Mouse (Mus musculus) limb, embryonic 12.5 days (tissue): ENCODE measurements at regions not wholly inside any gene's neighbourhood (a gene's known extent, or its start where the extent isn't known, plus 50 kb on each side); places are given as distances from the start of the nearest gene placed in this dataset.
"Not testable (repeated sequence)": the region's sequence is repeated elsewhere in the genome, so short reads cannot be mapped to it uniquely, and the experiment has no call there.

ENCODE experiments used
- ATAC-seq: fragments of 200-750 bp; cut with Nextera tagmentation; 2 replicates; pipeline ENCODE4 v1.8.0; 2017; ENCODE audit warnings: low read depth, moderate TSS enrichment; ENCODE audit not compliant: insufficient number of reproducible peaks, insufficient read depth, low FRiP score, low TSS enrichment
- H3K27ac ChIP-seq: fragments of 300-500 bp; sonication (generic); 2 replicates; pipeline ENCODE4 v1.5.1; 2016; ENCODE audit warnings: mild to moderate bottlenecking, moderate library complexity
- H3K27me3 ChIP-seq: fragments of 300-500 bp; sonication (generic); 2 replicates; pipeline ENCODE4 v1.6.1; 2016; ENCODE audit warnings: mild to moderate bottlenecking, moderate library complexity
- H3K36me3 ChIP-seq: fragments of 300-500 bp; sonication (generic); 2 replicates; pipeline ENCODE4 v1.6.1; 2016; ENCODE audit warnings: mild to moderate bottlenecking, moderate library complexity
- H3K4me1 ChIP-seq: fragments of 300-500 bp; sonication (generic); replicated peaks from 2 replicates; pipeline ENCODE4 v1.6.1; 2016
- H3K4me2 ChIP-seq: fragments of 300-500 bp; sonication (generic); 2 replicates; pipeline ENCODE4 v1.6.1; 2016; ENCODE audit warnings: mild to moderate bottlenecking, moderate library complexity
- H3K4me3 ChIP-seq: fragments of 300-500 bp; sonication (generic); replicated peaks from 2 replicates; pipeline ENCODE4 v1.5.1; 2016; ENCODE audit warnings: mild to moderate bottlenecking
- H3K9ac ChIP-seq: fragments of 300-500 bp; sonication (generic); replicated peaks from 2 replicates; pipeline ENCODE4 v1.6.1; 2016; ENCODE audit warnings: mild to moderate bottlenecking, moderate library complexity
- H3K9me3 ChIP-seq: fragments of 300-500 bp; sonication (generic); 2 replicates; pipeline ENCODE4 v1.6.1; 2016; ENCODE audit warnings: mild to moderate bottlenecking, moderate library complexity
- WGBS: fragments of 180-500 bp; shearing (Covaris S2); methylation state at CpG from one replicate; pipeline ENCODE4 v1.1.7; 2016; 5-methylcytosine and 5-hydroxymethylcytosine counted together

DNA sequence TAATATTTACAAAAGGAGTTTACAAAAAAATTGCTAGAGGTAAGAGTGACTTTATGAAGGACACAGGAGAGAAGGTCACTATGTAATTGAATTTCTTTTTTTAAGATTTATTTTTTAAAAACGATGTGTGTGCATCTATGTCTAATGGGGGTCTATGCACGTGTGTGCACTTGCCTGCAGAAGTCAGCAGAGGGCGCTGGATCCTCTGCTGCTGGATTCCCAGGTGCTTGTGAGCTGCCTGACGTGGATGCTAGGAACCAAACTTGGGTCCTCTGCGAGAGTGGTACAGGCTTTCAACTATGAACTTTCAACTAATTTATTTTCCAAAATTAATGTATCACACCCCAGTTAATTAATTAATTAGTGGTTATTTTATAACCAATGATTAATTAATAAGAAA lies 85.0 kb downstream of the Glrx3 start:
- H3K9me3 ChIP-seq = no peaks in the 10 kb centered on the region
- peaks cover 31% of the 10 kb centered on the region for H3K4me1 ChIP-seq
- H3K4me2 ChIP-seq = no peak overlapping the region
- H3K9ac ChIP-seq = no peak overlapping the region
- 0 out of 2 replicates have a peak, but pooled peaks cover 7% of the 10 kb centered on the region for H3K27me3 ChIP-seq
- WGBS = 81% methylated on average over 5 of the region's 5 CpGs
- no peaks in the 10 kb centered on the region for H3K36me3 ChIP-seq
- ATAC-seq = no peak
- H3K27ac ChIP-seq = no peak overlapping the region
- no peak overlapping the region for H3K4me3 ChIP-seq

DNA sequence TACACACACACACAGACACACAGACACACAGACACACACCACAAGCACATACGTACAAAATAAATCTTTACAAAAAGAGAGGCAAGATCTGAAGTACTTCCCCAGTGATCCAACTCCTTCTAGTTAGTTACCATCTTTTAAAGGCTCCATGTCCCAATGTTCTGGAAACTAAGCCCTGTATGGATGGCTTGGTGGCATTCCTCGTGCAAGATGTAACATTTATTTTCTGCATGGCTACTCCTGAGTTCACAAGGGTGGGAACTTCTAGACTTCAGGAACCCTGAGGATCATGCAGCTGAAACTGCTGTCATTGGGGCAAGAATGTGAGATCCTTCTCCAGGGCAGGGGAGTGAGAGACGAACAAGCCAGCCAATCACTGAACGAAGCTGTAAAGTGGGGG lies 96.1 kb downstream of the Glrx3 start:
- WGBS = 84% methylated on average over 4 of the region's 4 CpGs
- H3K9ac ChIP-seq = no peak overlapping the region

DNA sequence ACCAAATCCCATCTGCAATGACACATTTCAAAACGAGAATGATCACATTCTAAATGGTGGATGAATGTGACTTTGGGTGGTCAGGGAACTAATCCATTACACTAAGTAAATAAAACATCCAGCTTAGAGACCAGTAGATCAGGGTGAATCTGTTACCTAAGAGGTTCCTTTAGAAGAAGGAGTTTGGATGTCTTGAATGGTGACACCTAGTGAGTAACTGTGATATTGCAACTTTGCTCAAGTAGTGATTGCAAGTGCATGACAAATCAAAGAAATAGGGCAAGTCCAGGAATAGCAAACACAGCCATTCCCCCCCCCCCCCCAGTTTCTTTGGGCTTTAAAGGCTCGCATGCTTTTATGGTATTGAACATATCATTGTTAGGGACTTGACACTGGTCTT lies 112.6 kb downstream of the Glrx3 start:
- ATAC-seq = no peak
- WGBS = 36% methylated on average over 2 of the region's 2 CpGs
- no peak overlapping the region for H3K9ac ChIP-seq

More for the DNA sequence above, 96.1 kb downstream of the Glrx3 start:
- Histone ChIP-seq H3K9me3 (no peaks in the 10 kb centered on the region), H3K4me2 (no peak overlapping the region), H3K4me1 (no peaks in the 10 kb centered on the region), H3K27ac (no peak overlapping the region), H3K27me3 (no peaks in the 10 kb centered on the region), H3K36me3 (no peaks in the 10 kb centered on the region), H3K4me3 (no peak overlapping the region)
- ATAC-seq = no peak

DNA sequence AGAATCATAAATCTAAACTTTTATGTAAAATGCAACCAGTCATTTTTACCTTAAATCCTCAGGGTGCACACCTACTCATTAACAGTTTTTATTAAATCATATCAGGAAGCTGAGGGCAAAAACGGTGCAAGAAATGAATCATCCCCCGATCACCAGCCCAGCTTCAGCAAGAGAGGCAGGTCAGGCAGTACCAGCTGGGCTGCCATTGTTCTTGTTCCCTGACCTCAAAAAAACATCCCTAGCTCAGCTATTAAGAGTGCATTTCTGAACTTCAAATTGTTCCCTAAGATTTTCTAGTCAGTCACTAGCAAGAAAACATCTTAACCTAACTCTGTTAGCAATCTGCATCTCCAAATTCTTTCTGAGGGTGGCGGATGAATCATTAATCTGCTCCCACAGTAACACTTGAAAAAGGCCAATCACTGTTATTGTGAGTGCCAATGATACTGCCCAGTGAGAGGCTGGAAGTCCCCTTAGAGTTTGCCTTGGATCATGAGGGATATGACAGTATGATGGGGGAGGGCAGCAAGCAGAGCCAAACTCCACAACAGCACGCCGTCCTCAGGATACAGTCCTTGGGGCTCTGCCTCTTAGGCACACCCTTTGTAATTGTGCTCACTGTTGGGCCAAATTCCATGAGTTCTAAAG lies 115.3 kb downstream of the Glrx3 start:
- no peak overlapping the region for H3K4me2 ChIP-seq
- ATAC-seq = no peak
- no peaks in the 10 kb centered on the region for H3K9me3 ChIP-seq
- H3K4me1 ChIP-seq = peaks cover 6% of the 10 kb centered on the region
- no peaks in the 10 kb centered on the region for H3K27me3 ChIP-seq
- no peak overlapping the region for H3K9ac ChIP-seq
- no peak overlapping the region for H3K27ac ChIP-seq
- H3K36me3 ChIP-seq = no peaks in the 10 kb centered on the region
- no peak overlapping the region for H3K4me3 ChIP-seq
- WGBS = 76% methylated on average over 5 of the region's 5 CpGs

More for the DNA sequence above, 112.6 kb downstream of the Glrx3 start:
- Histone ChIP-seq H3K4me1 (no peaks in the 10 kb centered on the region), H3K4me3 (no peak overlapping the region), H3K27me3 (no peaks in the 10 kb centered on the region), H3K36me3 (no peaks in the 10 kb centered on the region), H3K27ac (no peak overlapping the region), H3K4me2 (no peak overlapping the region), H3K9me3 (no peaks in the 10 kb centered on the region)

DNA sequence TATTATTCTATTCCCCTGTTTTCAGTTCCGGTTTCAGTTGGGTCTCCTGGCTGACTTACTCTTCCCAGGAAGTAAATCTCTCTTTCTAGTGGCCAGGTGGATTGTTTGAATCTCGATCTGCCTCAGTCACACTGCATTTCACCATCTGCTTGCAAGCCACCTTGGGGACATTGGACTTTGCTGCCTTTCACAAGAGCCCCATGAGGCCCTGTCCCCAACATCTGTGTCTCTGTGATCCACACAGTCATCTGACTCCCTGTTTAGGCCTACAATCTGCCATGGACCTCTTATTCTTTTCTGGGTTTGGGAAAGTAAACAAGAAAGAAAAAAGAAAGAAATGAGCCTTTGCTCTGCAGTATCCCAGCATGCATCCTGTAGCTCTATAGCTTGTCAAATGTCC lies 118.1 kb downstream of the Glrx3 start:
- H3K4me1 ChIP-seq = peaks cover 21% of the 10 kb centered on the region
- H3K27me3 ChIP-seq = no peaks in the 10 kb centered on the region
- H3K4me2 ChIP-seq = no peak overlapping the region
- no peak overlapping the region for H3K4me3 ChIP-seq
- H3K27ac ChIP-seq = no peak overlapping the region
- no peak overlapping the region for H3K9ac ChIP-seq
- no peaks in the 10 kb centered on the region for H3K36me3 ChIP-seq
- no peak for ATAC-seq
- H3K9me3 ChIP-seq = no peaks in the 10 kb centered on the region
- 74% methylated on average over 2 of the region's 2 CpGs for WGBS

DNA sequence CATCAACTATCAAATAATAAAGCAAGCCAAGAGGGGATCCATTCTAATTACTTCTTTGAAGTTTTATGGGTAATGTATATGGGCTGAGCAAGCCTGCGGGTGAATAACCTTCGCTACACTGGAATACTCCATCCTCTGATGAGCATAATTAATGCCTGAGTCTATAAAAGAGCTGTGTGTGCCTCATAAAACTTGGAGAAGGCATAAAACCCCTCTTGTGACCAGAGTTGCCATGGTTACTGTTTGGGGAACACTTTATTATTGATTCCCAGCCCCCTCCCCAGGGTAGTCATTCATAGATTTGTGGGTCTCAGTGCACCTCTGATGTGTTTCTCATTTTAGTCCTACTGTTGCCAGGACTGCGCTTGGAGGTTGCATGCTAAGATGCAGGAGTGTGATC lies 120.0 kb downstream of the Glrx3 start:
- no peak overlapping the region for H3K4me2 ChIP-seq
- no peaks in the 10 kb centered on the region for H3K27me3 ChIP-seq
- H3K9ac ChIP-seq = no peak overlapping the region
- no peaks in the 10 kb centered on the region for H3K36me3 ChIP-seq
- ATAC-seq = peak; percentile 37; the same call in 1 of the 2 replicates
- no peak overlapping the region for H3K27ac ChIP-seq
- H3K9me3 ChIP-seq = no peaks in the 10 kb centered on the region
- H3K4me1 ChIP-seq = peaks cover 33% of the 10 kb centered on the region
- 35% methylated on average over 3 of the region's 3 CpGs for WGBS
- no peak overlapping the region for H3K4me3 ChIP-seq

DNA sequence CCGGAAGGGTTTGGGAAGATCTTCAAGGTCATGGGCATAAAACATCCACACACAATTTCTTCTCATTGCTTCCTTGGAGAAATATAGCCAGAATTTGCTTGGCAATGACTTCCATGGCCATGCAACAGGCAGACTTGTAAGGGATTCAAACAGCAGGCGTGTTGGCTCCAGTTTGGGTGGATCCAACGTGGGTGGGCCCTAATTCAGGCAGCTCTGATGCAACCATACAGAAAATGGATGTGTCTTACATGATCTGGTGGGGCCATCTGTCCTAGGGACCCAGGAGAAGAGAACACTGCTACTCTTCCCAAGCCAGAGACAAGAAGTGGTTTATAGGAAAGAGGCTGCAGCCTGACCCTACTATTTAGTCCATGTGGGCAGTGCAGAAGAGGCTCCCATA lies 121.5 kb downstream of the Glrx3 start:
- Histone ChIP-seq H3K27me3 (no peaks in the 10 kb centered on the region), H3K9me3 (no peaks in the 10 kb centered on the region), H3K4me1 (peaks cover 36% of the 10 kb centered on the region), H3K4me2 (no peak overlapping the region), H3K9ac (no peak overlapping the region), H3K27ac (no peak overlapping the region), H3K36me3 (no peaks in the 10 kb centered on the region), H3K4me3 (no peak overlapping the region)
- 95% methylated on average over 3 of the region's 3 CpGs for WGBS
- ATAC-seq = no peak

DNA sequence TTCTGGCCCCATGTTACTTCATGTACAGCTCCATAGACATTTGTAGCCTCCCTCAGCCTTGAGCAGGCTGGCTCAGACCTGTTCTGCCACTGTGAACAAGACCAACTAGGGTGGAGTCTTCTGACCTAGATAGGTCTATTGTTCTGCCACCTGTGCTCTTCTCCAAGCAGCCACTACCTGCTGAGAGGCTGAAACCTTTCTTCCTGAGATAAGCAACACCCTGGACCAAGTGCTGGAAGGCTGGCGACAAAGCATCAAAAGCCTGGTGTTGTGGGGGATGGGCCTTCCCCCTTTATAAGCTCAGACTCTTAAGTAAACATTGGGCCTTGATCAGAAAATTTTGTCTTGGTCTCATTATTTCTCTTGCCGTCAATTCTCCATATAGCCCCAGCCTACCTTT lies 132.8 kb downstream of the Glrx3 start:
- no peak overlapping the region for H3K4me2 ChIP-seq
- H3K4me3 ChIP-seq = no peak overlapping the region
- no peaks in the 10 kb centered on the region for H3K4me1 ChIP-seq
- H3K9me3 ChIP-seq = 0 out of 2 replicates have a peak, but pooled peaks cover 4% of the 10 kb centered on the region
- no peak overlapping the region for H3K9ac ChIP-seq
- H3K27ac ChIP-seq = no peak overlapping the region
- WGBS = 84% methylated on average over 2 of the region's 2 CpGs
- H3K36me3 ChIP-seq = no peaks in the 10 kb centered on the region
- no peaks in the 10 kb centered on the region for H3K27me3 ChIP-seq
- no peak for ATAC-seq

DNA sequence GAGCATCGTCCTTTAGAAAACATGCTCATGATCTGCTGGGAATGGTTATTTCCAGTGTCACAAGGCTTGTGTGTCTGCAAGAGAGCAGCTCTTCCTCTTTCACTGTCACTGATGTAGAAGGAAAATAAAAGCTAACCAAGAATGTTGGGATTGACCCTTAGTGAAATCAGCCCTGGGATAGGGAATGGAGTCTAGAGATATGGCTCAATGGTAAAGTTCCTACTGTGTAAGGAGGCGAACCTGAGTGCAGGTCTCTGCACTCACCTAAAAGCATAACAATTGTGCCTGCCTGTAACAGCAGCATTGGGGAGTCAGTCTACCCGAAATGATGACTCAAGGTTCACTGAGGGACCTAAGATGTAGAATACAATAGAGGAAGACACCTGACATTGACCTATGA lies 138.1 kb downstream of the Glrx3 start:
- Histone ChIP-seq H3K4me2 (no peak overlapping the region), H3K27ac (no peak overlapping the region), H3K27me3 (no peaks in the 10 kb centered on the region), H3K4me3 (no peak overlapping the region), H3K9me3 (no peaks in the 10 kb centered on the region), H3K4me1 (no peaks in the 10 kb centered on the region), H3K36me3 (no peaks in the 10 kb centered on the region), H3K9ac (no peak overlapping the region)
- WGBS = 83% methylated on average over 3 of the region's 3 CpGs
- ATAC-seq = no peak

DNA sequence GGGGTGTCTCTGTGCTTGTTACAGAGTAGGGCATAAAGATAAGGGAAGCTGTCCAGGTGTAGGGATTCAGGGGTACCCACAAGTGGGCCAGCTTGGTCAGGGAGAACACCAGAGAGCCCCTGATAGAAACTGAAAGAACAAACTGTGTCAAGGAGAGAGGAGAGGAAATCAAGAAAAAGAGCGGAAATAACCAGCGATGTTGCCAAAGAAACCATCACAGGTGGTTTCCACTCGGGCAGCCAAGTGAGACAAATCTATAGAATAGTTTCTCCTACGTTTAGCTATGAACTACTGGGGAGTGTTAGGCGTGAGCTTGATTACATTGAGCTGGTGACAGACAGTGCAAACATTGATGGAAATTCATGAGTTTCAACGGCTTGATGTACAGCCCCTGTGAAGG lies 138.8 kb downstream of the Glrx3 start:
- 86% methylated on average over 6 of the region's 6 CpGs for WGBS
- Histone ChIP-seq H3K9ac (no peak overlapping the region), H3K4me1 (no peaks in the 10 kb centered on the region), H3K27ac (no peak overlapping the region), H3K27me3 (no peaks in the 10 kb centered on the region), H3K4me2 (no peak overlapping the region), H3K4me3 (no peak overlapping the region), H3K9me3 (no peaks in the 10 kb centered on the region), H3K36me3 (no peaks in the 10 kb centered on the region)
- ATAC-seq = no peak

DNA sequence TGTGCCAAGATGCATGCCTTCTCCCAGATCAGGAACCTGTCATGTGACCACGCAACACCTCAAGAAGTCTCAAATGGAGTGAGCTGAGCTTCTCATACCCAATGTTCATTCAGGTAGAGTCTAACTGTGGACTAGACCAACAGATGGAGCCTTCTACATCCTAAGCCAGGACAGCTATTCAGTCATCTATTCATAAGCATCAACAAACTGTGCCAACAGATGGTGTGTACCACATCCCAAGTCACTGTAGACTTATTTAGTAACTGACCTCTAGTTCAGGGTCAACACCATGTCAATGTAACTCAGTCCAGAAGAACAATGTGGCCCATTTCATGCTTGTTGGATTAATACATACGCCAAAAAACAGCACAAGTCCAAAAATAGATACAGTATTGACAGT lies 146.1 kb downstream of the Glrx3 start:
- Histone ChIP-seq H3K9me3 (no peaks in the 10 kb centered on the region), H3K36me3 (no peaks in the 10 kb centered on the region), H3K27ac (no peak overlapping the region), H3K27me3 (no peaks in the 10 kb centered on the region), H3K4me2 (no peak overlapping the region), H3K4me3 (no peak overlapping the region), H3K9ac (no peak overlapping the region), H3K4me1 (no peaks in the 10 kb centered on the region)
- no peak for ATAC-seq
- 83% methylated on average over 2 of the region's 2 CpGs for WGBS

DNA sequence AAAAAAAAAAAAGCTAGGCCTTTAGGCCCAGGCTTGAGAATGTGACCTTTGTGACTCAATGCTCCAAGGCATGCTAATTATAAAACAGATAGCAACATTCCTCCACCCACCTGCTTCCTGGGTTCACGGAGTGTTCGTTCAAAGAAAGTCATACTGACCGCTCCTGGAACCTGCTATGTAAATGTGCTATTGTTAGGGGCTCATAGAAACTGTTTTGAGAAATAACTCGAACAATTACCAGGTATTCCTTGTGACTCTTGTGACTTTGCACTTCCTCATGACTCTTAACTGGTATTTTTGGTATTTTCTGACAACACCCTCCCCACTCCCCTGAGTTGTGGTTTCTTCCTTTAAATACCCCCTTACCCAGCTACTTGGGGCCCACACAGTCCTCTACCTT lies 147.5 kb downstream of the Glrx3 start:
- 79% methylated on average over 4 of the region's 4 CpGs for WGBS
- not testable (repeated sequence) for ATAC-seq, H3K27ac ChIP-seq, H3K4me3 ChIP-seq, H3K27me3 ChIP-seq, H3K4me2 ChIP-seq, H3K9me3 ChIP-seq, H3K4me1 ChIP-seq, H3K36me3 ChIP-seq, H3K9ac ChIP-seq
